Mouse (Mus musculus): ENCODE results near the gene Rnf43.

The Rnf43 gene

DNA sequence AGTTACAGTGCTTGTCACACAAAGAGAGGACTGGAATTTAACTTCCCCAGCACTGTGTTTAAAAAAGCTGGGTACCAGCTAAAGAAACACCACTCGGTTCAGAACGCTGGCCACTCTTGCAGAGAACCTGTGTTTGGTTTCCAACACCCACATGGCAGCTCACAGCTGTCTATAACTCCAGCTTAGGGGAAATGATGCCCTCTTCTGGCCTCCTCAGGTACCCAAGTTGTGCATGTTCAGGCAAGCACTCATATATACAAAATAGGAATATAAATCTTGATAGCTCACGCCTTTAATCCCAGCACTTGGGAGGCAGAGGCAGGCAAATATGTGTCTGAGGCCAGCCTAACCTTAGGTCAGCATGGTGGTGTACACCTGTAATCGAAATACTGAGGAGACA lies 53.5 kb downstream of the Rnf43 start:
- DNase-seq: no peak

DNA sequence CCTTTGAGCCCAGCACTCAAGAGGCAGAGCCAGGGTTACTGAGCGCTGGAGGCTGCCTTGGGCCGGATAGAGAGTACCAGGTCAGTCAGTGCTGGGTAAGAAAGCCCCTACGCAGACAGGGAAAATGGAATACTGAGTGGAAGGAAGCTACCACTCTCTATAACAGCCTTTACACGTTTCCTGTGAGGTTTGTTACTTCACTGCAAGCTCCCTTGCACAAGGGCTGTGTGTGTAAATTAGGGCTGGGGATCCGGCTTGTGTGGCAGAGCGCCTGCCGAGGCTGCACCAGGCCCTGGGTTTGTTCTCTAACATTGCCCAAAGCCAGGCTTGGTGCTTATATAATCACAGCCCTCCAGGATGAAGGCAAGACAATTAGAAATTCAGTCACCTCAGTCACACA lies 57.0 kb downstream of the Rnf43 start:
- no peak for DNase-seq

DNA sequence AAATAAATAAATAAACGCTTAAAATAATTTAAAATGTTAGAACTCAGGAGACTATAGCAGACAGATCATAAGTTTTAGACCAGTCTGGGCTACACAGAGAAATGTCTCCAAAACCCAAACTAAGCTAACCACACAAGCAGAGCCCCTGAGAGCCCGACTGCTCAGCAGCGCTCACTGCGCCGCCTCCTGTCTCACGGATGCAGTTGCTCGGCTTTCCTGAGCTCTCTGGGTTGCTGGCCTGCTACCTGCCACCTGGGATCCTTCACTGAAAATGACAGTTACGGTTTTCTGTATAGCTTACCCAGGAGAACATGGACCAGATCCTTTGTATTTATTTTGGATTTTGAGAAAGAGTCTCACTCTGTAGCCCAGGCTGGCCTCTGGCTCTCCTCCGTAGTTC lies 57.8 kb downstream of the Rnf43 start:
- DNase-seq: no peak

- no peak for DNase-seq
Observed at GRCm38 (mm10) chr11:87720839-87721238, 58.3 kb downstream of the Rnf43 start.

DNA sequence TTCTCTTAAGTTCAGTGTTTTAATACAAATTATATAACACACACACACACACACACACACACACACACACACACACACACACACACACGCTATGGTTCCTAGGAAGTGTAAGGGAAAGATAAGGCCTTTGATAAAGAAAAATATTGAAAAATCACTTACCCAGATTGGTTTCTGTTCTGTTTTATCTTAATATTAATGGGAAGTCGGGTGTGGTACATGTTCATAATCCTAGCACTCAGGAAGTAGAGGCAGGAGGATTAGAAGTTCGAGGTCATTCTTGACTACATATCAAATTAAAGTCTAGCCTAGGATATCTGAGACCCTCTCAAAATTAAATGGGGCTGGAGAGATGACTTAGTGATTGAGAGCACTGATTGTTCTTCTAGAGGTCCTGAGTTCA lies 59.6 kb downstream of the Rnf43 start:
- no peak for DNase-seq

DNA sequence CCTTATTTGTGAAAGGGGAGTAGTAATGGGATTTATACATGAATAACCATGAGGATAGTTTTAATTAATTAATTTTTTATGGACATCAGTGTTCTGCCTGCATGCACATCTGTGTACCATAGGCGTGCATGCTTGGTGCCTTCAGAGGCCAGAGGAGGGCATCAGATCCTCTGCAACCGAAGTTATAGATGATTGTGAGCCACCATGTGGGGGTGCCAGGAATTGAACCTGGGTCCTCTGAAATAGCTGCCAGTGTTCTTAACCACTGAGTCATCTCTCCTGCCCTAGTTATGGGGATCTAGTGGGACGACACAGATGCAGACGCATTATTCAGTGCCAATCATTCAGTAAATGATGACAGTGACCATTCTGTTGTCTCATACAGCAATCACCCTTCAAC lies 60.4 kb downstream of the Rnf43 start:
- DNase-seq: no peak

DNA sequence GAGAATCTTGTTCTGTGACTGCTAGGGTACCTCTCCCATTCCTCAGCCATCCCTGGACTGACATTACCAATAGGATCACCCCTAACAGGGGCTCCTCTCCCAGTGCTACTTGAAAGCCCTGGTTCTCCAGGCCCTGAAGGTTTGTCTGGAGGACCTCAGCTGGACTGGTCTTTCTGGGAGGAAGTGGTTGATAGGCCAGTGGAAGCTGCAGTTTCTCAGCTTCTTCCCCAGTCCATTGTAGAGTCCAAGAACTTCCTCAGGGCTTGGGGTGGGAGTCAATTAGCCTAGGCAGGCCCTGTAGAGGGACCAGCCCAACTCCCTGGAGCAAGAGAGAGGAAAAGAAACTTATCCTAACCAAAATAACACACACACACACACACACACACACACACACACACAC lies 63.0 kb downstream of the Rnf43 start:
- DNase-seq: no peak

DNA sequence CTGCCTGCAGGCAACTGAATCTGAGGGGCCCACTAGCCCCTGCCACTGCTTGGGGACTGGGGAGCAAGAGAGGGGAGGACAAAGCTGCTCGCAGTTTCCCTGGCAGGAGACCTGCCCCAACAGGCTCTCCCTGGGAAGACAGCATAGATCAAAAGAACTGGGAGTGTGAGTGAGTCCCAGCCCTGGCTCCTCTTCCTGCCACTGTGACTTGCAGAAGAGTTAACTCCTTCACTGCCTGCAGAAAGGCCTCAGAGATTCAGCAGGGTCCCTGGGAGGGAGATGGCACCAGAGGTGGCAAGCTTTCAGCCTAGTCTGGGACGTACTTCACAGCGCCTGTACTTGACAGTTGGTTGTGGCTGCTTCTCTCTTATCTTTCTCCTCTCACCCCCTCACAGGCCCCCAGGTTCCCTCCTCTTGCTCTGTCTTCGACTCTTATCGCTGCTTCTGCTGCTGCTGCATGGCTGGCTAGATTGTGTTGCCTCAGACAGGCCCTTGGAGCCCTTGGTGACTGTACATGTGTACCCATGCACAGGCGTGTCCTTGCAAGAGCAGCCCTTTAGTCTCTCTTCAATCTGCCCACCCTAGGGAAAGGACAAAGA lies 63.5 kb downstream of the Rnf43 start:
- DNase-seq: no peak

- DNase-seq: no peak
Observed at GRCm38 (mm10) chr11:87727021-87727420, 64.5 kb downstream of the Rnf43 start.

- DNase-seq: no peak
Observed at GRCm38 (mm10) chr11:87727471-87727870, 64.9 kb downstream of the Rnf43 start.

DNA sequence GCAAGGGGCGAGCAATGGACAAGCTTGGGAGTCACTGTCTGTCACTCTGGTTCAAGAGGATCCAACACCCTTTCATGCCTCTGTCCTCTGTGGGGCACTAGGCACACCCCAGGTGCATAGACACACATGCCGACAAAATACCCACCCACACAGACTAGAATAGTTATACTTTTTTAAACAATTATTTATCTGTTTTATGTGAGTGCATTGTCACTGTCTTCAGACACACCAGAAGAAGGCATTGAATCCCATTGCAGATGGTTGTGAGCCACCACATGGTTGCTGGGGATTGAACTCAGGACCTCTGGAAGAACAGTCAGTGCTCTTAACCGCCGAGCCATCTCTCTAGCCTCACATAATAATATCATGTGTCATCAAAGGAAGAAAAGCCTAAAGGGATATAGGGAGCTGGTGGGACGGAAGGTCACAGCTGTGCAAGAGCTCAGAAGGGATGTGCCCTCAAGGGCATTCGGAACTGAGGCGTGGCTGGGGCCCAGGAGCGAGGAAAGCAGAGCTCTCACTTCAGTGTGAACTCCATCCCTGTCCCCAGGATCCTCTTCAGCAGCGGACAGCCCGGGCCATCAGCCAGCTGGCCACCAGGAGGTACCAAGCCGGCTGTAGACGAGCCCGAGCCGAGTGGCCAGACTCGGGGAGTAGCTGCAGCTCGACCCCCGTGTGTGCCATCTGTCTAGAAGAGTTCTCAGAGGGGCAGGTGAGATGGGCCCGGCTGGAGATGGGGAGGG lies 66.5 kb downstream of the Rnf43 start:
- peak; percentile 59 to 74 for DNase-seq

- no peak for DNase-seq
Observed at GRCm38 (mm10) chr11:87729593-87730185, 67.2 kb downstream of the Rnf43 start.

- DNase-seq: no peak
Observed at GRCm38 (mm10) chr11:87730652-87731310, 68.3 kb downstream of the Rnf43 start.

GRCm38 (mm10) chr11:87734346-87734745 lies 71.8 kb downstream of the Rnf43 start:
- DNase-seq: no peak

GRCm38 (mm10) chr11:87735691-87736090 lies 73.2 kb downstream of the Rnf43 start:
- DNase-seq: no peak

DNA sequence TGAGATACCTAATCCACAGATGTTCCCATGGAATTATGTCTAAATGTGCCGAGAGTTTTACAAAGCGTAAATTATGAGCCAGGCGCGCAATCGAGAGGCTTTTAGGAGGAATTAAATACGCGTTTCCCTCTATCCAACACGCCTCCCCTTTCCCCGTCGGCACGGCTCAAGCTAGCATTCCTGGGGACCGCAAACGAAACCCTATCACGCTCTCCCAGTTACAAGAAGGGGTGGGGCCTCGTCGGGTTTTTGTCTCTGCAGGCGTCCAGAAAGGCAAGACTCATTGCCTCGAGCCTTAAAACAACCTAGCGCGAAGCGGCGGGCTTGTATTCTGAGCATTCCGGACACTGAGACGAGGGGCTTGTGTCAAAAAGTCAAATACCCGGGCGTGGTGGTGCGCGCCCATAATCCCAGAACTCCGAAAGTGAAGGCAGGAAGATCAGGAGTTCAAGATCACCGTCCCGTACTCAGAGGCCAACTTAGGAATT lies 74.2 kb downstream of the Rnf43 start:
- peak; percentile 67 to 70 for DNase-seq

DNA sequence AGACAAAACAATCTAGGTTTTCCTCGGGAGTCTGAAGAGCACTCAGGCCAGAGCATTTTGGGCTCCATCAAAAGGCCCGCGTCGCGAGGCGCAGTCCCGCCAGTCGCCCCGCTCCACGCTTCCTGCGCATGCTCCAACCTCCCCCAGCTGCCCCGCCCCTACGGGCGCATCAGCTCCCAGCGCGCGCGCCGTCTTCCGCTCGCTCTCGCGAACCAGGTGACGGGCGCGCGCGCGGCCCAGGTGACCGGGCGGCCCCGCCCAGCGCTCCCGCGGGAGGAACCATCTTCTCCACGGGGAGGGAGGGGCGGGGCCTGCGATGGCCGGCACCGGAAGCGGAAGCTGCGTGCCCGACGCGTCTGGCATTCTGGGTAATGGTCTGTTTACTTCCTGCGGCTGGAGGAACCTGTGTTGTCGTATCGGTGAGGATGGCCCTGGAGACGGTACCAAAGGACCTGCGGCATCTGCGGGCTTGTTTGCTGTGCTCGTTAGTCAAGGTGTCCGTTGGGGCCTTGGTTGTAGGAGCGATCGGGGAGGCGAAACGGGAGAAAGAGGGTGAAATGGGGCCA lies 74.7 kb downstream of the Rnf43 start, which contains the start of gene Supt4a:
TSS of gene Supt4a (plus strand) at position 378 of the 566 bp plus-strand sequence.
- DNase-seq: peak; percentile 99

DNA sequence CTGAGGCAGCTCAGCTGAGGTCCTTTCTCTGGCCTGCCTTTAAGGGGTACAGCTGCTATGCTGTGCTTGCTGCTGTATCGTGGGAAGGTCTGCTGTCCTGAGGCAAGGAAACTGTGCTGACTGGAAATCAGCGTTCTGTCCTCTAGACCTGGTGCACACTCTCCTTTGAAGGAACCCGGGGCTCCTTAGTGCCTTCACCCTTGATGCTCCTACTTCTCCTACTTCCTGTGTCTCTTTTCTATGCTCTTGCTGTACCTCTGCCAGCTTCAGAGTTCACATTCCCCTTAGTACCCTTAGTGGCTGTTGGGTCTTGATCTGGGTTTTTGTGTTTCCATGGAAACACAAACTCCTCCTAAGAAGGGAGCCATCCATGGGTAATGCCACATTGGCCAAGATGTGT lies 81.2 kb downstream of the Rnf43 start:
- no peak for DNase-seq

DNA sequence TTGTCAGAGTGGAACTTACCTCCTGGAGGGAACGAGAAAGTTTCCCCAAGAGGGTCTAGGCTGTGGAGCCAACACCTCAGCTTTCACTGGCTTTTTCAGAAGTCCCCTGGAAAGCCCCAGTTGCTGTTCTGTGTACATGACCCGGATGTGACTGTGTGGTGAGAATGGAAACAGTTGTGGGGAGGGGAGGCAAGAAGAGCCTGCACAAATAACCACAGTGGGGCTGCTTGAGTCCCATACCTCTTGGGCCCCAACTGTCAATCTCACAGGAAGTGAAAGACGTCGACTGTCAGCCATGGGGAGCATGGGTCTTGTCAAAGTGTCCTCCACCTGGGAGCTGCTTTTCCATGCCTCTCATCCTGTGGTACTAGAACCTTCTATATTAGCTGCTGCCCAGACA lies 82.4 kb downstream of the Rnf43 start:
- no peak for DNase-seq

DNA sequence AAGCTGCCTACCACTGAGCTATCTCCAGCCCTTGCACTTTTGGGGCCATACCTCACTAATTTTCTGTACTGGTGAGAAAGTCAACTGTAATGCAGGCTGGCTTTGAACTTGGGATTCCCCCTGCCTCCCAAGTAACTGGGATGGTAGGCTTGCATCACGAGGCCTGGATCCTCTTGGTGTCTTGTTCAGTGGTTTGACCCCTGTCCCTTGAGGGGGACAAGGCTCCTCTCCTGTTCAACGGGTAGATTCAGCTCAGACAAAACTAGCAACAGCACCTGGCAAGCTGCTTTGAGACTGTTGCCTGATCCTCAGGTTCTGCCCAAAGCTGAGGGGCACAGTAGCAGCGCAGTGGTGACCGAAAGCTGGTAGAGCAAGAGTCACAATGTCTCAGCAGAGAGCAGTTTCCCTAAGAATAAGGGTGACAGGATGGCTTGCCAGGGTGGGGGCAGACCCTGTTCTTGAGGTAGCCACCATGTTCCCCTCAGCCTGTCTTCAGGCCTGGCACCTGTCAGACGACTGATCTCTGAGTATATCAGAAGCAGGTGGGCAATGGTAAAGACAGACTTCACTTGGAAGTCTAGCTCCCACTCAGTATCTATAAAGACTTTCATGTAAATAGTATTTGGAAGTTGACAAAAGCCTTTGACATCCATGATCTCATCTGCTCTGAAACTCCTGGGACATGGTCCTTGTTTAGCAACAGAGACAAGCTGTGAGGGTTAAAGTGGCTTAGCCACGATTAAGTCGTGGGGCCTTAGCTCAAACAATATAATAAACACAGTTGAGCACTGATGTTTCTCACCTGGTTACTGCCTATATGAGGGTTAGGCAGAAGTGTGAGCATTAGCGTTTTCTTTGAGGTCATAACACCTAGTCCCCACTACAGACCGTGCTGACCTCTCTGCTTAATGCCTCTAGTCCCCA lies 83.4 kb downstream of the Rnf43 start:
- no peak for DNase-seq

GRCm38 (mm10) chr11:87747312-87747711 lies 84.8 kb downstream of the Rnf43 start:
- no peak for DNase-seq

DNA sequence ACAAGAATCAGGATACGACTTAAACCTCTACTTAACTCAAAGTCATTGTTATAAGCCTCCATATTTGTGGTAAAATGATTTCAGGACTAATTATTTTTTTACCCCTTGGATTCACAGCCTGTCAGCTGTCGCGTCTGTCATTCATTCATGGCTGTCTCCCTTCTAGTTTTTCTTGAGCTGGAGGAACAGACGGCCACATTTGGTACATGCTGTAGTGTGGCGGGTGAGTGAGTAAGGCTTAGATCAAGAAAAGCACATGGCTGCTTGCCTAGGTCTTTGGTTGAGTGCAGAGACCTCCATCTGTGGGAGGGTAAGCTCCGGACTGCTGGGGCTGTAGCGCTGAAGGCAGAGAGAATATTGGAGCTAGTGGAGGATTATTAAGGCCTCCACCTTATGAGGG lies 85.2 kb downstream of the Rnf43 start:
- DNase-seq: no peak

All from cerebellum, postnatal 10 days (tissue).